Mouse (Mus musculus): ENCODE measurements around the gene Col9a2. TPM values are rescaled to one million over a fixed set of nuclear protein-coding genes. Genes with fewer than 3 reads are reported as not detected.
"Not testable (repeated sequence)": the region's sequence is repeated elsewhere in the genome, so short reads cannot be mapped to it uniquely, and the experiment has no call there.

Col9a2 gene
- polyA plus RNA-seq, 1 experiment from 2014 or later = 2.9 TPM

GRCm38 (mm10) chr4:121051863-121052262, 12.7 kb downstream of the Col9a2 start:
- DNase-seq (ENCODE audit: low spot score) (no peak), ATAC-seq (replicated peaks; ENCODE audit: low FRiP score) (no peak)
- H3K4me1 ChIP-seq (replicated peaks; ENCODE audit: control insufficient read depth, insufficient read depth, low read length) = no peaks in the 10 kb centered on the region; the same call in 1 of the 2 replicates
- no peak overlapping the region for H3K4me3 ChIP-seq (ENCODE audit: low read depth, low read length)
- H3K9ac ChIP-seq (ENCODE audit: low read depth, low read length) = no peak overlapping the region
- WGBS = 34% methylated on average over 4 of the region's 4 CpGs
- H3K9me3 ChIP-seq (ENCODE audit: control insufficient read depth, low read length) = no peaks in the 10 kb centered on the region
- H3K27ac ChIP-seq (ENCODE audit: low read depth, low read length) = no peak overlapping the region
- H3K4me2 ChIP-seq = no peak overlapping the region
- peaks cover 23% of the 10 kb centered on the region for H3K27me3 ChIP-seq (replicated peaks; ENCODE audit: control insufficient read depth, insufficient read depth, low read length)
- no peaks in the 10 kb centered on the region for H3K36me3 ChIP-seq (ENCODE audit: control insufficient read depth, insufficient read depth, low read length)

GRCm38 (mm10) chr4:121052454-121053323, 13.5 kb downstream of the Col9a2 start:
- H3K9me3 ChIP-seq (ENCODE audit: control insufficient read depth, low read length) = no peaks in the 10 kb centered on the region
- 10% methylated on average over 35 of the region's 35 CpGs for WGBS

GRCm38 (mm10) chr4:121056342-121056741, 17.2 kb downstream of the Col9a2 start:
- 46% methylated on average over 3 of the region's 3 CpGs for WGBS

More at GRCm38 (mm10) chr4:121052454-121053323, 13.5 kb downstream of the Col9a2 start:
- Histone ChIP-seq H3K27me3 (replicated peaks; ENCODE audit: control insufficient read depth, insufficient read depth, low read length) (peaks cover 23% of the 10 kb centered on the region), H3K36me3 (ENCODE audit: control insufficient read depth, insufficient read depth, low read length) (no peaks in the 10 kb centered on the region), H3K4me2 (no peak overlapping the region; the same call in 1 of the 2 replicates), H3K4me3 (ENCODE audit: low read depth, low read length) (no peak overlapping the region), H3K4me1 (replicated peaks; ENCODE audit: control insufficient read depth, insufficient read depth, low read length) (no peaks in the 10 kb centered on the region; the same call in 1 of the 2 replicates), H3K9ac (ENCODE audit: low read depth, low read length) (no peak overlapping the region), H3K27ac (ENCODE audit: low read depth, low read length) (no peak overlapping the region)
- ATAC-seq (replicated peaks; ENCODE audit: low FRiP score) = no peak
- DNase-seq (ENCODE audit: low spot score) = no peak

GRCm38 (mm10) chr4:121057032-121057431, 17.8 kb downstream of the Col9a2 start:
- H3K4me1 ChIP-seq (replicated peaks; ENCODE audit: control insufficient read depth, insufficient read depth, low read length) = no peaks in the 10 kb centered on the region; the same call in 1 of the 2 replicates
- peaks cover 23% of the 10 kb centered on the region for H3K27me3 ChIP-seq (replicated peaks; ENCODE audit: control insufficient read depth, insufficient read depth, low read length)
- H3K4me2 ChIP-seq = no peak overlapping the region
- H3K27ac ChIP-seq (ENCODE audit: low read depth, low read length) = no peak overlapping the region
- H3K9ac ChIP-seq (ENCODE audit: low read depth, low read length) = no peak overlapping the region
- H3K9me3 ChIP-seq (ENCODE audit: control insufficient read depth, low read length) = no peaks in the 10 kb centered on the region
- ATAC-seq (replicated peaks; ENCODE audit: low FRiP score) (no peak), DNase-seq (ENCODE audit: low spot score) (no peak)
- H3K4me3 ChIP-seq (ENCODE audit: low read depth, low read length) = no peak overlapping the region
- WGBS = 40% methylated on average over 2 of the region's 2 CpGs
- H3K36me3 ChIP-seq (ENCODE audit: control insufficient read depth, insufficient read depth, low read length) = 0 out of 2 replicates have a peak, but pooled peaks cover 2% of the 10 kb centered on the region

More at GRCm38 (mm10) chr4:121056342-121056741, 17.2 kb downstream of the Col9a2 start:
- H3K36me3 ChIP-seq (ENCODE audit: control insufficient read depth, insufficient read depth, low read length) = 0 out of 2 replicates have a peak, but pooled peaks cover 2% of the 10 kb centered on the region
- ATAC-seq (replicated peaks; ENCODE audit: low FRiP score) = 0 out of 2 replicates have a peak, but pooled peaks have one; percentile 5
- DNase-seq (ENCODE audit: low spot score) = no peak
- no peaks in the 10 kb centered on the region; the same call in 1 of the 2 replicates for H3K4me1 ChIP-seq (replicated peaks; ENCODE audit: control insufficient read depth, insufficient read depth, low read length)
- no peaks in the 10 kb centered on the region for H3K9me3 ChIP-seq (ENCODE audit: control insufficient read depth, low read length)
- no peak overlapping the region for H3K4me3 ChIP-seq (ENCODE audit: low read depth, low read length)
- no peak overlapping the region for H3K9ac ChIP-seq (ENCODE audit: low read depth, low read length)
- H3K27me3 ChIP-seq (replicated peaks; ENCODE audit: control insufficient read depth, insufficient read depth, low read length) = peaks cover 23% of the 10 kb centered on the region
- no peak overlapping the region for H3K27ac ChIP-seq (ENCODE audit: low read depth, low read length)
- no peak overlapping the region for H3K4me2 ChIP-seq

- not testable (repeated sequence) for ATAC-seq (replicated peaks; ENCODE audit: low FRiP score); H3K4me1 ChIP-seq (replicated peaks; ENCODE audit: control insufficient read depth, insufficient read depth, low read length); H3K9ac ChIP-seq (ENCODE audit: low read depth, low read length); H3K4me2 ChIP-seq; H3K27me3 ChIP-seq (replicated peaks; ENCODE audit: control insufficient read depth, insufficient read depth, low read length); H3K9me3 ChIP-seq (ENCODE audit: control insufficient read depth, low read length); H3K36me3 ChIP-seq (ENCODE audit: control insufficient read depth, insufficient read depth, low read length); H3K27ac ChIP-seq (ENCODE audit: low read depth, low read length); DNase-seq (ENCODE audit: low spot score); H3K4me3 ChIP-seq (ENCODE audit: low read depth, low read length)
- whole genome bisulfite sequencing = 93% methylated on average over 9 of the region's 10 CpGs
Measured at GRCm38 (mm10) chr4:121059218-121059617, 20.0 kb downstream of the Col9a2 start.

- H3K9me3 ChIP-seq (ENCODE audit: control insufficient read depth, low read length) = no peaks in the 10 kb centered on the region
- DNase-seq (ENCODE audit: low spot score) (no peak), ATAC-seq (replicated peaks; ENCODE audit: low FRiP score) (no peak)
- no peak overlapping the region for H3K9ac ChIP-seq (ENCODE audit: low read depth, low read length)
- no peaks in the 10 kb centered on the region for H3K4me1 ChIP-seq (replicated peaks; ENCODE audit: control insufficient read depth, insufficient read depth, low read length)
- H3K27ac ChIP-seq (ENCODE audit: low read depth, low read length) = no peak overlapping the region
- no peak overlapping the region for H3K4me2 ChIP-seq
- no peaks in the 10 kb centered on the region for H3K27me3 ChIP-seq (replicated peaks; ENCODE audit: control insufficient read depth, insufficient read depth, low read length)
- WGBS = 82% methylated on average over 2 of the region's 2 CpGs
- peaks cover 4% of the 10 kb centered on the region; the same call in 1 of the 2 replicates for H3K36me3 ChIP-seq (ENCODE audit: control insufficient read depth, insufficient read depth, low read length)
- H3K4me3 ChIP-seq (ENCODE audit: low read depth, low read length) = no peak overlapping the region
Measured at GRCm38 (mm10) chr4:121065336-121065735, 26.2 kb downstream of the Col9a2 start.

GRCm38 (mm10) chr4:121074250-121074649, 35.1 kb downstream of the Col9a2 start:
- no peak overlapping the region for H3K4me2 ChIP-seq
- peaks cover 12% of the 10 kb centered on the region; the same call in 1 of the 2 replicates for H3K36me3 ChIP-seq (ENCODE audit: control insufficient read depth, insufficient read depth, low read length)
- H3K4me1 ChIP-seq (replicated peaks; ENCODE audit: control insufficient read depth, insufficient read depth, low read length) = no peaks in the 10 kb centered on the region
- WGBS = 93% methylated on average over 4 of the region's 4 CpGs
- H3K9ac ChIP-seq (ENCODE audit: low read depth, low read length) = no peak overlapping the region
- no peaks in the 10 kb centered on the region for H3K27me3 ChIP-seq (replicated peaks; ENCODE audit: control insufficient read depth, insufficient read depth, low read length)
- DNase-seq (ENCODE audit: low spot score) = no peak
- no peaks in the 10 kb centered on the region for H3K9me3 ChIP-seq (ENCODE audit: control insufficient read depth, low read length)
- H3K27ac ChIP-seq (ENCODE audit: low read depth, low read length) = no peak overlapping the region
- no peak overlapping the region for H3K4me3 ChIP-seq (ENCODE audit: low read depth, low read length)
- ATAC-seq (replicated peaks; ENCODE audit: low FRiP score) = no peak

GRCm38 (mm10) chr4:121077915-121078646, 38.9 kb downstream of the Col9a2 start:
- Histone ChIP-seq H3K9me3 (ENCODE audit: control insufficient read depth, low read length) (no peaks in the 10 kb centered on the region), H3K27ac (ENCODE audit: low read depth, low read length) (no peak overlapping the region), H3K4me2 (no peak overlapping the region), H3K4me1 (replicated peaks; ENCODE audit: control insufficient read depth, insufficient read depth, low read length) (no peaks in the 10 kb centered on the region), H3K27me3 (replicated peaks; ENCODE audit: control insufficient read depth, insufficient read depth, low read length) (no peaks in the 10 kb centered on the region), H3K36me3 (ENCODE audit: control insufficient read depth, insufficient read depth, low read length) (peaks cover 17% of the 10 kb centered on the region), H3K9ac (ENCODE audit: low read depth, low read length) (no peak overlapping the region), H3K4me3 (ENCODE audit: low read depth, low read length) (no peak overlapping the region)
- WGBS = 73% methylated on average over 3 of the region's 3 CpGs
- no peak for DNase-seq (ENCODE audit: low spot score)
- ATAC-seq (replicated peaks; ENCODE audit: low FRiP score) = no peak
